Mouse (Mus musculus): Measurements from ENCODE around the gene Gm26620.

Gene Gm26620

GRCm38 (mm10) chr1:170867691-170868105, 17.2 kb upstream of the Gm26620 start, which contains the start of gene Atf6:
Gene Atf6 (minus strand): TSS chr1:170867771.
- in situ Hi-C loops (cut with MboI, MseI): loop anchor here (25.0 kb wide), 2 partner anchors 655 to 1645 kb away; partner anchors contain the start of genes Cfap45 (in 1 of the 2), Tagln2 (in 1 of the 2) and Uhmk1 (in 1 of the 2)

- in situ Hi-C loops (cut with MboI, MseI): loop anchor here (25.0 kb wide), 2 partner anchors 656 to 1644 kb away; partner anchors contain the start of genes Cfap45 (in 1 of the 2), Tagln2 (in 1 of the 2) and Uhmk1 (in 1 of the 2)
Observed at GRCm38 (mm10) chr1:170868107-170868904, 16.6 kb upstream of the Gm26620 start.

- in situ Hi-C loops (cut with MboI, MseI): loop anchor here (25.0 kb wide), 2 partner anchors 657 to 1643 kb away; partner anchors contain the start of genes Cfap45 (in 1 of the 2), Tagln2 (in 1 of the 2) and Uhmk1 (in 1 of the 2)
Observed at GRCm38 (mm10) chr1:170868905-170869283, 16.0 kb upstream of the Gm26620 start.

- in situ Hi-C loops (cut with MboI, MseI): loop anchor here (25.0 kb wide), 2 partner anchors 659 to 1641 kb away; partner anchors contain the start of genes Cfap45 (in 1 of the 2), Tagln2 (in 1 of the 2) and Uhmk1 (in 1 of the 2)
Observed at GRCm38 (mm10) chr1:170871402-170871801, 13.5 kb upstream of the Gm26620 start.

GRCm38 (mm10) chr1:170871961-170872360, 12.9 kb upstream of the Gm26620 start:
- in situ Hi-C loops (cut with MboI, MseI): loop anchor here (25.0 kb wide), 2 partner anchors 660 to 1640 kb away; partner anchors contain the start of genes Cfap45 (in 1 of the 2), Tagln2 (in 1 of the 2) and Uhmk1 (in 1 of the 2)

- in situ Hi-C loops (cut with MboI, MseI): loop anchor here in 1 of 2 experiments (25.0 kb wide), 1 partner anchor 387 kb away; the partner anchor contains the start of genes Adamts4, B4galt3 and Ndufs2
Observed at GRCm38 (mm10) chr1:170875676-170876075, 9.2 kb upstream of the Gm26620 start.

GRCm38 (mm10) chr1:170876906-170877305, 8.0 kb upstream of the Gm26620 start:
- in situ Hi-C loops (cut with MboI, MseI): loop anchor here in 1 of 2 experiments (25.0 kb wide), 1 partner anchor 385 kb away; the partner anchor contains the start of genes Adamts4, B4galt3 and Ndufs2

- in situ Hi-C loops (cut with MboI, MseI): loop anchor here in 1 of 2 experiments (25.0 kb wide), 1 partner anchor 379 kb away; the partner anchor contains the start of genes Adamts4, B4galt3 and Ndufs2
Observed at GRCm38 (mm10) chr1:170882915-170883485, 1.9 kb upstream of the Gm26620 start.

GRCm38 (mm10) chr1:170884390-170884789, 475 bp upstream of the Gm26620 start:
- in situ Hi-C loops (cut with MboI, MseI): loop anchor here in 1 of 2 experiments (25.0 kb wide), 1 partner anchor 378 kb away; the partner anchor contains the start of genes Adamts4, B4galt3 and Ndufs2

GRCm38 (mm10) chr1:170886044-170886458, 1.2 kb downstream of the Gm26620 start:
- in situ Hi-C loops (cut with MboI, MseI): loop anchor here in 1 of 2 experiments (25.0 kb wide), 1 partner anchor 376 kb away; the partner anchor contains the start of genes Adamts4, B4galt3 and Ndufs2

GRCm38 (mm10) chr1:170889310-170889709, 4.4 kb downstream of the Gm26620 start:
- in situ Hi-C loops (cut with MboI, MseI): loop anchor here in 1 of 2 experiments (25.0 kb wide), 1 partner anchor 373 kb away; the partner anchor contains the start of genes Adamts4, B4galt3 and Ndufs2

- in situ Hi-C loops (cut with MboI, MseI): loop anchor here in 1 of 2 experiments (25.0 kb wide), 1 partner anchor 371 kb away; the partner anchor contains the start of genes Adamts4, B4galt3 and Ndufs2
Observed at GRCm38 (mm10) chr1:170891646-170892045, 6.8 kb downstream of the Gm26620 start.

- in situ Hi-C loops (cut with MboI, MseI): loop anchor here in 1 of 2 experiments (25.0 kb wide), 1 partner anchor 370 kb away; the partner anchor contains the start of genes Adamts4, B4galt3 and Ndufs2
Observed at GRCm38 (mm10) chr1:170892279-170892678, 7.4 kb downstream of the Gm26620 start.

GRCm38 (mm10) chr1:170894603-170895602, 10.0 kb downstream of the Gm26620 start:
- in situ Hi-C loops (cut with MboI, MseI): loop anchor here (5.0 to 25.0 kb wide), 2 partner anchors 97 to 367 kb away; partner anchors contain the start of genes Adamts4 (in 1 of the 2), B4galt3 (in 1 of the 2) and Ndufs2 (in 1 of the 2)

GRCm38 (mm10) chr1:170896651-170897281, 11.9 kb downstream of the Gm26620 start:
- in situ Hi-C loops (cut with MboI, MseI): loop anchor here (5.0 to 25.0 kb wide), 2 partner anchors 96 to 366 kb away; partner anchors contain the start of genes Adamts4 (in 1 of the 2), B4galt3 (in 1 of the 2) and Ndufs2 (in 1 of the 2)

GRCm38 (mm10) chr1:170898413-170899075, 13.7 kb downstream of the Gm26620 start:
- in situ Hi-C loops (cut with MboI, MseI): loop anchor here (5.0 to 25.0 kb wide), 2 partner anchors 94 to 364 kb away; partner anchors contain the start of genes Adamts4 (in 1 of the 2), B4galt3 (in 1 of the 2) and Ndufs2 (in 1 of the 2)

GRCm38 (mm10) chr1:170900799-170901467, 16.1 kb downstream of the Gm26620 start:
- in situ Hi-C loops (cut with MboI, MseI): loop anchor here (5.0 kb wide), 2 partner anchors 96 to 176 kb away; no protein-coding TSS in a partner anchor
